Mouse (Mus musculus) cerebellum, adult (tissue): ENCODE results near the gene Orc2.

Source experiments
- ATAC-seq: cut with Nextera tagmentation; 2 replicates; pipeline ENCODE4 v1.9.2; 2017; ENCODE audit warnings: mild to moderate bottlenecking, moderate library complexity, mixed read lengths; ENCODE audit not compliant: insufficient number of reproducible peaks, low FRiP score, low TSS enrichment

Orc2 gene

GRCm38 (mm10) chr1:58504577-58505254 lies at the start of gene Orc2:
Gene Orc2 (minus strand): TSS chr1:58505109.
- peak; percentile 99 for ATAC-seq

- ATAC-seq = no peak
These were observed 36.5 kb upstream of the Orc2 start for GRCm38 (mm10) chr1:58541386-58541785.

GRCm38 (mm10) chr1:58507249-58507648 lies 2.3 kb upstream of the Orc2 start:
- no peak for ATAC-seq

DNA sequence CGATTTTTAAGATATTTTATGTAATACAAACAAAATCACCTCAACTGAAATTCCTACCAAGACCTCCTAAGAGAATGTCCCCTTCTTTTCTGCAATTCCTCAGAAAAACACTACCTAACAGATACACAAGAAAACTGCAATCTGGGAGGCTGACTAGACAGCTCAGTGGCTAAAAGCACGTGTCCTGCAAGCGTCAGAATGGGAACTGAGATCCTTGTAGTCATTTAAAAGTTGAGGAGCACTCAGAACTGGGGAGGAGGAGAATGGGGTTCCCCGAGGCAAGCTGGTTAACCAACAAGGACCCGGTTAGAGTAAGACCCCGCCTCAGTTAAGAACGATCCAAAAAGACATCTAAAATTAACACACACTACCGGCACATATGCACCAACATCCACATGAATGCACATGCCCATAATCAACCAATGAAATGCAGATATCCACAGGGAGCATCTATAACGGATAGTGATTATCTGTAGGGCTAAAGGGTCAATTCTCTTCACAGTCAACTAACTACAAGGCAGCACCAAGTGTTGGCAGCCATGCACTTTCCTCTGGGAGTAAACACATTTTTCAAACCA lies 1.0 kb downstream of the Orc2 start:
- ATAC-seq = no peak

DNA sequence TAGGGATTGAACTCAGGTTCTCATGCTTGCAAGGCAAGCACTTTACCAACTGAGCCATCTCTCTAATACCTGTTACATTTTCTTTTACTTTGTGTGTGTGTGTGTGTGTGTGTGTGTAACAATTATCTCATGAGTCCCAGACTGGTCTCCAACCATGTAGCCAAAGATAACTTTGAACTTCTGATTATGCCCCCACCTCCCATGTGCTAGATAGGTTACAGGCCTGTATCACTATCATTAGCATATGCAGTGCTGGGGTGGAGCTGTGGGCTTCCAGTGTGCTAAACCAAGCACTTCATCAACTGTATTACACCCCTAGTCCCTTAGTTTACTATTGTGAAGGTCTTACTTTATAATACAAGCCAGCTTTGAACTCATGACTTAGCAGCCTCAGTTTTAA lies 1.8 kb downstream of the Orc2 start:
- ATAC-seq = no peak

DNA sequence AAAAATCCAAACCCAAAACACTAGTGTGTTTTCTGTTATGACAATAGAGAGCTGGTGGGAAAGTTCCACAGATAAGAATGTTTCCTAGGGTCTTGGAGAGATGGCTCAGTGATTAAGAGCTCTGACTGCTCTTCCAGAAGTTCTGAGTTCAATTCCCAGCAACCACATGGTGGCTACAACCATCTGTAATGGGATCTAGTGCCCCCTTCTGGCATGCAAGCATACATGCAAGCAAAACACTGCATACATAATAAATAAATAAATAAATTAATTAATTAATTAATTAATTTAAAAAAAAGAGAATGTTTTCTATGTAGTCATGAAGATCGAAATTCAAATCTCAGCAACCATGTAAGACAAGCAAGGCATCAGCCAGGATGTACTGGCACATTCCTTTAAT lies 6.2 kb downstream of the Orc2 start:
- no peak for ATAC-seq

DNA sequence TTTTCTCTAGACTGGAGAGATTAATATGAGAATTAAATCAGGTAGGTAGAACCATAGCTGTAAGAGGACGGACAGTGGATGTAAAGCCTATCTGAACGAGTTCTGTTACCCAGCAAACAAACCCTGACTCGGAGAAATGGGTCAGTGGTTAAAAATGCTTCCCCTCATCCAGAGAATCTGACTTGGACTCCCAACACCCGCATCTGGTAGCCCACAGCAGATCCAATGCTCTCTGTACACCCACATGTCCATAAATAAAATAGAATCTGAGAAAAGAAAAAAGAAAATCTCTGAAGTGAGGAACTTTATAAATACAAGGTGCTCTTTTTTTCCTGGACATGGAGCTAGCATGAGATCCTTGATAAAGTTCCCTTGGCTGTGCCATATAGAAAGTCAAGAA lies 7.2 kb downstream of the Orc2 start:
- no peak for ATAC-seq

DNA sequence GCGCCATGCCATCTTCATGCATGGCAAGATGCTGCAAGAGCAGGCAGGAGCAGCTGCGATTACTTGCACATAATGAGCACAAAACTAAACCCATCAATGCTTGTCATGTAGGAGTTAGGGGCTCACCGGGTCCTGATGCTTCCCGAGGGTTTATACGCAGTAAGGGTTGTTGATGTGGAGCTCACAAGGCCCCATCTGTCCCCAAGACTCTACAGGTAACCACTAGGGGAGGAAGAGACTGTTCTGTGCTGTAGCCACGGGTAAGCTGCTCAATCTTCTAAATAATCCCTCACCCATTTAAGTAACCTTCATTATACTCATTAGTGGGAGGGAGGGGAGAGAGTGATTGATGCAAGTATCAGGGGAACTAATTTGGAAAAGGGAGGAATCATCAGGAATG lies 9.3 kb downstream of the Orc2 start:
- ATAC-seq = no peak

GRCm38 (mm10) chr1:58482647-58483046 lies 22.3 kb downstream of the Orc2 start:
- no peak for ATAC-seq

GRCm38 (mm10) chr1:58475662-58476061 lies 29.2 kb downstream of the Orc2 start:
- no peak for ATAC-seq

DNA sequence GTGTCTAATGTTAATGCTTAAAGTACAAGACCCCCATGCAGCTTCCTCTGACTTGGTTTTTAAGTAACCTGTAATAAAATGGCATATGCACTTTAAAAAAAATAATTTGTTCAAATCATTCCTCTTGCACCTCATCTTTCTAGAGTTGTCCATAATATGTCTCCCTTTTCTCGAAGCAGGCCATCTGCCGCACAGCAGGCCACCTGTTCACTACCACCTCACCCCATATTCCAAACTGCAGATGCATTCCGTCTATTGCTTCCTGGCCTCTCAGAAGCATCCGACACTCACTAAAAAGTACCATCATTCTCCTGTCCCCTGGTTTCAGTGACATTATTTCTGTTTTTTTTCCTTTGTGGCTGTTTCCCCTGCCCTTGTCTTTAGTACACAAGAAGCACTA lies 39.3 kb downstream of the Orc2 start:
- peak; percentile 53; the same call in 1 of the 2 replicates for ATAC-seq

DNA sequence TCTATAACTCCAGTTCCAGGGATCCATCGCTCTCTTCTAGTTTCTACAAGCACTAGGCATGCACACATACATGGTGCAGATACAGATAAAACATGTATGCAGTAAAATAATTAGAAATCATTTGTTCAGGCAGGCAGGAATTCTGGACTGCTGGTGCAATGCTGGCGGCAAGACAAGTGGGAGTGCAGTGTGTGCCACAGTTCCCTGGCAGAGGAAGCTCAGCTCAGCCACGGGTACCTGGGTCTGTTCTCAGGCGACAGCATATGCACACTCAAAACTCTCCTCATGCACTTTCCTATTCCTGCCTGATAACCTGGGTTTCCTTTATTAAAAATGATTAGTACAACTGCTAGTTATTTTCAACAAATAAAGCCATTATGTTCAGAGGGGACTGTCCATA lies 39.9 kb downstream of the Orc2 start:
- peak; percentile 83 for ATAC-seq

DNA sequence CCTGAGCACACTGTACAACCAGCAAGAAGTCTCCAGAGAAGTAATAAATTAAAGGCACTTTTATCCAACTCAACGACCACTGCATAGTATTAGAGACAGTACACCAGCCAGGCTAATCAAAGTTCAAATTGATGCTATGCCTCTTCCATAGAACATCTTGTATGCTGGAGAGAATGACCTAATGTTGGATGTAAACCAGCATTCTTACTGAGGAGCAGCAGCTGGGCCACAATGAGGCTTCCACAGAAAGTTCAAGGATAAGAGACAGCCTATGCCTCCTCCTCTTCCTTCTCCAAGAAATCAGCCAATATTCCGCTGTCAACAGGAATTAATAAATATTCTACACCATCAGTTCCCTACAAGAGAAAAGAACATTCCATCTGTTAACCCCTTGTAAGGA lies 41.0 kb downstream of the Orc2 start:
- ATAC-seq = no peak

- no peak for ATAC-seq
These were observed 44.3 kb downstream of the Orc2 start for GRCm38 (mm10) chr1:58460566-58460965.

DNA sequence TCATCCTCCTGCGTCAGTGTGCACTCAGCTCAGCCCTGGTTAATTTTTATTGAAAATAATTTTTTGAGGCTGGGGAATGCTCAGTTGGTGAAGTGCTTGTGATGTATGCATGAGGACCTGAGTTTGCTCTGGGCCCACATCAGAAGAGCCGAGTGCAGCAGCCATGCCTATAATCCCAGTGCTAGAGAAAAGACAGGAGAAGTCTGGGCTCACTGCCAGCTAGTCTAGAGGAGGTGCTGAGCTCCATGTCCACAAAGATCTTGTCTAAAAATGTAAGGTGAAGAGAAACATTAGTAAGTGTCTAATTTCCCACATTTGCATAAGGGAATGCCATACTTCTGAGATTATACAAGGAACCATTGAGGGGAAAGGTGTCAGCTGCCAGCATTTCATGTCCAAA lies 46.0 kb downstream of the Orc2 start:
- no peak for ATAC-seq

DNA sequence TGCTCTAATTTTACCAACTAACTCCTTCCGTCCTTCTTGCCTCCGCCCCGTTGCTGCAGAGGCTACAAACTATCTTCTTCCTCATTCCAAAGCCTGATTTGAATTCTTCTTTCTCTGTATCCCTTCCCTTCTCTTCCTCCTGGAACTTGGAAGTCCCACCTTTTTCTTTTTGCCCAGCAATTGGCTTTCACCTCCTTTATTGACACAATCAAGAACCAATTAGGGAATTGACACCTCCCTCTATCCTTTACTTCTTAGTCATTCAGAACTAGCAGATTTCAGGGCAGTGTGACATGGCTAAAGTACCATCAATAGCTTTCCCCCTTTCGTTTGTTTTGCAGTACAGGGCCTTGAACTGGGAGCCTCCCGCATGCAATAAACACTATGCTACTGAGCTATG lies 46.7 kb downstream of the Orc2 start:
- no peak for ATAC-seq

DNA sequence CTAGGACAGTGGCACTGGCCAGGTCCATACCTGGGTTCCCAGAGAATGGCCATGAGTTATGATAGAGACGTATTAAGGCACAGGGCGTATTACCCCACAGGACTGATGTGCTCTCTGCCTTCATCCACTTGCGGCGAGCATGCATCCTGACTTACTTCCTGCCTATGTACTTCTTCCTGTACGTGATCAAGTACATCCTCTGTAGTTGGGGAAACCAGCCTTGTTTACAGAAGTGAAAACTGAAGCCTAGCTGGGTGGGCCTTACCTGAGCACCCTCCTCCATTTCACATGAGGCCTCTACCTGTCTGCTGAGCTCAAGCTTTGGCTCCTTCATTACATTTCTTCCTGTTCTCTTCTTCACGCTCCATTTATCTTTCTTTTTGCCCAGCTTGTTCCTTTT lies 50.6 kb downstream of the Orc2 start:
- no peak for ATAC-seq

GRCm38 (mm10) chr1:58448396-58448795 lies 56.5 kb downstream of the Orc2 start:
- ATAC-seq = no peak

- no peak for ATAC-seq
These were observed 57.1 kb downstream of the Orc2 start for GRCm38 (mm10) chr1:58447766-58448165.

GRCm38 (mm10) chr1:58445861-58446260 lies 59.0 kb downstream of the Orc2 start:
- ATAC-seq = no peak

DNA sequence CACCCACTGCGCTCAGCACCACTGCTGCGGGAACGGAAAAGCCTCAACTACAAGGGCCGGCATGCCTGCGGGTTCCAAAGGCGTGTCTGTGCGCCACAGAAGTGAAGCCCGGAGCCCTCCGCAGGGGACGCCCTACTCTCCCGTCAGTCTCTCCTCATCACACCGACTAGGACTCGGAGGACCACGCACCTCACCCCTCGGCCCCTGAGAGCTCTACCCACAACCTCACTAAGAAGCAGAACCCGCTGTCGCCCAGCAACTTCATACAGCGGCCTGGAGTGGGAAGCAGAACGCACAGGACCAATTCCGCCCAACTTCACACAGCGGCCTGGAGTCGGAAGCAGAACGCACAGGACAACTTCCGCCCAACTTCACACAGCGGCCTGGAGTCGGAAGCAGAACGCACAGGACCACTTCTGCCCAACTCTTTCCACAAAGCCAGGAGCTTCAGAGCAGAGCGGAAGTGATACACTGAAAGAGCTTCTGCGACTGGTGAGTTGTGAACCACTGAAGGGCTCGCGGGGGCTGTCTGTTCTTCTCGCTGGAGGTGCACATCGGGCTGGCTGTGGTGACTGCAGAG lies 59.7 kb downstream of the Orc2 start, which contains the start of the genes Nif3l1 and Ppil3:
Gene Nif3l1 (plus strand): TSS at position 9 of the 580 bp plus-strand sequence.
Gene Ppil3 (minus strand): TSS at position 344 of the 580 bp plus-strand sequence.
- peak; percentile 95 for ATAC-seq

DNA sequence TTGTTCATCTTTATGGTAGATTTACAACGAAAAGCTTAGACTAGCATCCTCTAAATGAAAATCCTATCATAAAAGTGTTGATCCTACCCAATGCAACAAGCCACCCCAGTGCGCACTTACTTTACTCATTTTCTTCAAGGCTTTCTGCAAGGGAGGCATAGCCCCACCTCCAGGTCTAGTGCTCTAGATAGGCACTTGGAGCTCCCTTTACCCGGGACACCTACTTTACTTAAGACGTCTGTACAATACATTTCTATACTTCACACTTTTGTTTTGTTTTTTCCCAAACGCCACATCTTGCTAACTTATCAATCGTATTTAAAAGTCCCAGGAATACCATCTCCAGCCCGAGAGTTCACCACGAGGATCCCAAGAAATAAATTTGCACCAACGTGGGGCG lies 60.2 kb downstream of the Orc2 start:
- no peak for ATAC-seq
